Mouse (Mus musculus): ENCODE results near the gene Fnbp1. TPM values are rescaled to one million over a fixed set of nuclear protein-coding genes. Genes with fewer than 3 reads are reported as not detected.
A peak's percentile ranks its signal among the peaks of the same experiment; 100 is the strongest.

Fnbp1 gene
- polyA plus RNA-seq, 1 experiment from 2014 or later, result 15.7 TPM

GRCm38 (mm10) chr2:31133981-31134380, 7.8 kb downstream of the Fnbp1 start:
- 45% methylated on average over 4 of the region's 4 CpGs for WGBS
- ATAC-seq (ENCODE audit: low FRiP score, low TSS enrichment), result no peak
- no peaks in the 10 kb centered on the region for H3K36me3 ChIP-seq (ENCODE audit: control insufficient read depth, insufficient read depth, low read length)

GRCm38 (mm10) chr2:31132682-31133081, 9.1 kb downstream of the Fnbp1 start:
- no peak for ATAC-seq (ENCODE audit: low FRiP score, low TSS enrichment)

More at GRCm38 (mm10) chr2:31133981-31134380, 7.8 kb downstream of the Fnbp1 start:
- TF ChIP-seq CTCF (IDR thresholded peaks at IDR 0.05; ENCODE audit: low read depth) (no peak), EP300 (optimal IDR thresholded peaks at IDR 0.05) (no peak)
- no peak for DNase-seq (ENCODE audit: low spot score)
- H3K4me3 ChIP-seq (ENCODE audit: low read depth, low read length), result no peak overlapping the region
- H3K27ac ChIP-seq (replicated peaks), result no peak overlapping the region
- peaks cover 10% of the 10 kb centered on the region; the same call in 1 of the 2 replicates for H3K4me1 ChIP-seq (replicated peaks; ENCODE audit: control insufficient read depth, insufficient read depth)
- H3K27me3 ChIP-seq (ENCODE audit: control insufficient read depth, insufficient read depth, low read length), result no peaks in the 10 kb centered on the region
- H3K4me2 ChIP-seq (replicated peaks; ENCODE audit: low read depth), result no peak overlapping the region
- no peak overlapping the region for H3K9ac ChIP-seq (ENCODE audit: low read length)
- no peaks in the 10 kb centered on the region for H3K9me3 ChIP-seq (ENCODE audit: control insufficient read depth, low read length)

GRCm38 (mm10) chr2:31130815-31131299, 11.0 kb downstream of the Fnbp1 start:
- H3K4me3 ChIP-seq (ENCODE audit: low read depth, low read length), result no peak overlapping the region
- peak; percentile 42 for TF ChIP-seq CTCF (IDR thresholded peaks at IDR 0.05; ENCODE audit: low read depth)
- TF ChIP-seq EP300 (optimal IDR thresholded peaks at IDR 0.05), result no peak
- H3K27me3 ChIP-seq (ENCODE audit: control insufficient read depth, insufficient read depth, low read length), result no peaks in the 10 kb centered on the region
- peak overlapping the region; percentile 45; the same call in 1 of the 2 replicates for H3K27ac ChIP-seq (replicated peaks)
- ATAC-seq (ENCODE audit: low FRiP score, low TSS enrichment) (0 out of 2 replicates have a peak, but pooled peaks have one; percentile 31), DNase-seq (ENCODE audit: low spot score) (no peak)
- H3K36me3 ChIP-seq (ENCODE audit: control insufficient read depth, insufficient read depth, low read length), result no peaks in the 10 kb centered on the region
- H3K4me2 ChIP-seq (replicated peaks; ENCODE audit: low read depth), result no peak overlapping the region
- H3K9ac ChIP-seq (ENCODE audit: low read length), result no peak overlapping the region
- 64% methylated on average over 8 of the region's 8 CpGs for WGBS
- no peaks in the 10 kb centered on the region for H3K9me3 ChIP-seq (ENCODE audit: control insufficient read depth, low read length)
- H3K4me1 ChIP-seq (replicated peaks; ENCODE audit: control insufficient read depth, insufficient read depth), result peaks cover 14% of the 10 kb centered on the region; the same call in 1 of the 2 replicates

More at GRCm38 (mm10) chr2:31132682-31133081, 9.1 kb downstream of the Fnbp1 start:
- Histone ChIP-seq H3K36me3 (ENCODE audit: control insufficient read depth, insufficient read depth, low read length) (no peaks in the 10 kb centered on the region), H3K4me3 (ENCODE audit: low read depth, low read length) (no peak overlapping the region), H3K27ac (replicated peaks) (peak overlapping the region; percentile 53), H3K27me3 (ENCODE audit: control insufficient read depth, insufficient read depth, low read length) (no peaks in the 10 kb centered on the region), H3K4me2 (replicated peaks; ENCODE audit: low read depth) (no peak overlapping the region), H3K9me3 (ENCODE audit: control insufficient read depth, low read length) (no peaks in the 10 kb centered on the region), H3K4me1 (replicated peaks; ENCODE audit: control insufficient read depth, insufficient read depth) (peaks cover 12% of the 10 kb centered on the region; the same call in 1 of the 2 replicates), H3K9ac (ENCODE audit: low read length) (no peak overlapping the region)
- no peak for TF ChIP-seq CTCF (IDR thresholded peaks at IDR 0.05; ENCODE audit: low read depth)
- TF ChIP-seq EP300 (optimal IDR thresholded peaks at IDR 0.05), result no peak
- WGBS, result 56% methylated on average over 8 of the region's 8 CpGs
- no peak for DNase-seq (ENCODE audit: low spot score)

- ATAC-seq (ENCODE audit: low FRiP score, low TSS enrichment) (no peak), DNase-seq (ENCODE audit: low spot score) (no peak)
- Histone ChIP-seq H3K4me2 (replicated peaks; ENCODE audit: low read depth) (no peak overlapping the region), H3K9me3 (ENCODE audit: control insufficient read depth, low read length) (no peaks in the 10 kb centered on the region), H3K4me3 (ENCODE audit: low read depth, low read length) (no peak overlapping the region), H3K27me3 (ENCODE audit: control insufficient read depth, insufficient read depth, low read length) (no peaks in the 10 kb centered on the region), H3K4me1 (replicated peaks; ENCODE audit: control insufficient read depth, insufficient read depth) (peaks cover 14% of the 10 kb centered on the region; the same call in 1 of the 2 replicates), H3K36me3 (ENCODE audit: control insufficient read depth, insufficient read depth, low read length) (no peaks in the 10 kb centered on the region), H3K27ac (replicated peaks) (peak overlapping the region; percentile 45; the same call in 1 of the 2 replicates), H3K9ac (ENCODE audit: low read length) (no peak overlapping the region)
- WGBS, result 65% methylated on average over 14 of the region's 14 CpGs
- TF ChIP-seq CTCF (IDR thresholded peaks at IDR 0.05; ENCODE audit: low read depth) (no peak), EP300 (optimal IDR thresholded peaks at IDR 0.05) (no peak)
These were observed 11.9 kb downstream of the Fnbp1 start for GRCm38 (mm10) chr2:31129742-31130518.

GRCm38 (mm10) chr2:31127899-31128298, 13.9 kb downstream of the Fnbp1 start:
- 54% methylated on average over 4 of the region's 4 CpGs for WGBS
- TF ChIP-seq CTCF (IDR thresholded peaks at IDR 0.05; ENCODE audit: low read depth) (no peak), EP300 (optimal IDR thresholded peaks at IDR 0.05) (no peak)
- Histone ChIP-seq H3K9ac (ENCODE audit: low read length) (no peak overlapping the region), H3K4me2 (replicated peaks; ENCODE audit: low read depth) (no peak overlapping the region), H3K27me3 (ENCODE audit: control insufficient read depth, insufficient read depth, low read length) (no peaks in the 10 kb centered on the region), H3K36me3 (ENCODE audit: control insufficient read depth, insufficient read depth, low read length) (no peaks in the 10 kb centered on the region), H3K4me3 (ENCODE audit: low read depth, low read length) (no peak overlapping the region), H3K27ac (replicated peaks) (0 out of 2 replicates have a peak overlapping the region, but pooled peaks have one; percentile 71), H3K9me3 (ENCODE audit: control insufficient read depth, low read length) (no peaks in the 10 kb centered on the region), H3K4me1 (replicated peaks; ENCODE audit: control insufficient read depth, insufficient read depth) (peaks cover 18% of the 10 kb centered on the region)
- ATAC-seq (ENCODE audit: low FRiP score, low TSS enrichment), result no peak
- no peak for DNase-seq (ENCODE audit: low spot score)

DNA sequence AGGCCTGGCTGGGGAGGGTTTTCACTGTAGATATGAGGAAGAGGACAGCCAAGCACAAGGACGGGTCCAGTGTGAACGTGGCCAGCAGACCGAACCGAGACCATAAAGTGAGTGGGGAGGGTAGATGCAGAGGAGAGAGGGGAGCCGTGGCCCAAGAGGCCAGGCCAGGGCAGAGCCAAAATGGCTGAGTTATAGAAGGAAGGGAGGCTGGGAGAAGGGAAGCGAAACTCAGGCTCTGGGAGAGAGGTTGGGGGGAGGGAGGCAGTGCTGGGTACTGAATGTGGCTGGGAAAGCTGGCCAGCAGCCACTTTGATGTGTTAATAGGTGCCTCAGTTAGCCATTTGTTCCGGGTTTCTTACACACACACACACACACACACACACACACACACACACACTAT, 14.6 kb downstream of the Fnbp1 start:
- Histone ChIP-seq H3K4me2 (replicated peaks; ENCODE audit: low read depth) (no peak overlapping the region), H3K9me3 (ENCODE audit: control insufficient read depth, low read length) (no peaks in the 10 kb centered on the region), H3K9ac (ENCODE audit: low read length) (no peak overlapping the region), H3K4me3 (ENCODE audit: low read depth, low read length) (no peak overlapping the region), H3K27me3 (ENCODE audit: control insufficient read depth, insufficient read depth, low read length) (no peaks in the 10 kb centered on the region), H3K27ac (replicated peaks) (peak overlapping the region; percentile 71), H3K36me3 (ENCODE audit: control insufficient read depth, insufficient read depth, low read length) (no peaks in the 10 kb centered on the region), H3K4me1 (replicated peaks; ENCODE audit: control insufficient read depth, insufficient read depth) (peaks cover 18% of the 10 kb centered on the region)
- no peak for DNase-seq (ENCODE audit: low spot score)
- 49% methylated on average over 7 of the region's 7 CpGs for WGBS
- TF ChIP-seq CTCF (IDR thresholded peaks at IDR 0.05; ENCODE audit: low read depth) (no peak), EP300 (optimal IDR thresholded peaks at IDR 0.05) (no peak)
- ATAC-seq (ENCODE audit: low FRiP score, low TSS enrichment), result no peak
